Mouse (Mus musculus) liver, embryonic 14.5 days (tissue): ENCODE results near the gene 6030458C11Rik. TPM values are rescaled to one million over a fixed set of nuclear protein-coding genes. Genes with fewer than 3 reads are reported as not detected.

ENCODE experiments used
- ATAC-seq: fragments of 200-750 bp; cut with Nextera tagmentation; 2 replicates; pipeline ENCODE4 v1.8.0; 2017; ENCODE audit warnings: moderate number of reproducible peaks, mild to moderate bottlenecking, moderate library complexity; ENCODE audit not compliant: insufficient read depth
- DNase-seq, 3 experiments: peaks; one replicate each; pipeline ENCODE4 v3.0.0-alpha.2; 2012 to 2013; ENCODE audit warnings: low read depth in 3 of 3, low spot score in 3 of 3
- H3K27ac ChIP-seq: fragments of 300-500 bp; sonication (generic); 2 replicates; pipeline ENCODE4 v1.5.1; 2014; ENCODE audit warnings: moderate library complexity, mild to moderate bottlenecking, control low read depth, inconsistent platforms
- H3K27me3 ChIP-seq: fragments of 300-500 bp; sonication (generic); 2 replicates; pipeline ENCODE4 v1.6.1; 2014; ENCODE audit warnings: mild to moderate bottlenecking, low read length, moderate library complexity; ENCODE audit not compliant: control insufficient read depth, insufficient read depth
- H3K36me3 ChIP-seq: fragments of 300-500 bp; sonication (generic); replicated peaks from 2 replicates; pipeline ENCODE4 v1.6.1; 2014; ENCODE audit warnings: low read depth; ENCODE audit not compliant: control insufficient read depth, insufficient read depth
- H3K4me1 ChIP-seq, 2 experiments: fragments of 200-500 bp in 1 of 2; fragments of 300-500 bp in 1 of 2; sonication (generic) in 1 of 2; replicated peaks; 2 replicates each; pipeline ENCODE4 v1.6.1; 2012 to 2014; ENCODE audit warnings: antibody characterized with exemption in 1 of 2, inconsistent platforms in 1 of 2, low read length in 1 of 2; ENCODE audit not compliant: control insufficient read depth in 2 of 2, insufficient read depth in 2 of 2
- H3K4me2 ChIP-seq: fragments of 300-500 bp; sonication (generic); 2 replicates; pipeline ENCODE4 v1.6.1; 2014; ENCODE audit warnings: low read depth, mild to moderate bottlenecking, control low read depth, moderate library complexity
- H3K4me3 ChIP-seq, 2 experiments: fragments of 200-500 bp in 1 of 2; fragments of 300-500 bp in 1 of 2; sonication (generic) in 1 of 2; 2 replicates each; pipeline ENCODE4 v1.5.1; 2012 to 2014; ENCODE audit warnings: low read depth in 2 of 2, low read length in 2 of 2, mild to moderate bottlenecking in 2 of 2, control low read depth in 1 of 2, inconsistent platforms in 1 of 2, moderate library complexity in 1 of 2; ENCODE audit not compliant: insufficient read depth in 1 of 2
- H3K9ac ChIP-seq: fragments of 300-500 bp; sonication (generic); replicated peaks from 2 replicates; pipeline ENCODE4 v1.6.1; 2014; ENCODE audit warnings: mild to moderate bottlenecking, control low read depth, moderate library complexity
- H3K9me3 ChIP-seq: fragments of 300-500 bp; sonication (generic); 2 replicates; pipeline ENCODE4 v1.6.1; 2016; ENCODE audit warnings: low read length, mixed read lengths; ENCODE audit not compliant: control insufficient read depth
- CTCF ChIP-seq: IDR thresholded peaks from 2 replicates; pipeline ENCODE4 v1.5.1; 2016; ENCODE audit warnings: antibody characterized with exemption, low read depth, control low read depth
- EP300 ChIP-seq: IDR thresholded peaks from 2 replicates; pipeline ENCODE4 v1.6.1; 2016; ENCODE audit warnings: antibody characterized with exemption, low read depth
- WGBS: fragments of 180-500 bp; shearing (Covaris S2); extraction: QIAGEN DNeasy Blood & Tissue Kit; methylation state at CpG from one replicate; pipeline ENCODE4 v1.1.7; 2014; ENCODE audit not compliant: insufficient replicate concordance; 5-methylcytosine and 5-hydroxymethylcytosine counted together
- polyA plus RNA-seq, 2 experiments: library from polyadenylated mRNA; depleted of rRNA in 1 of 2; stranded (reverse) in 1 of 2; unstranded in 1 of 2; fragments of >200 nt; fragmentation: Nextera tagmentation in 1 of 2; extraction: Ambion mirVana in 1 of 2; gene quantifications; 2 replicates each; pipeline versions ENCODE4 v1.2.1 to v1.2.3; 2012 to 2014

The 6030458C11Rik gene
- polyA plus RNA-seq (2012; rRNA removed) (16.9 and 21.4 TPM in 2 replicates), polyA plus RNA-seq (2014; fragmentation: Nextera tagmentation; extraction: Ambion mirVana) (14.3 and 14.7 TPM in 2 replicates)

GRCm38 (mm10) chr15:12824197-12824952 is at the start of gene 6030458C11Rik, which contains the start of gene Drosha:
Gene 6030458C11Rik (minus strand): TSS chr15:12824649.
Gene Drosha (plus strand): TSS chr15:12824815.
- TF ChIP-seq CTCF, result no peak
- TF ChIP-seq EP300, result no peak
- DNase-seq (peak; percentile 98 to 99 (median 99)), ATAC-seq (peak; percentile 96)
- H3K27me3 ChIP-seq, result no peaks in the 10 kb centered on the region
- H3K4me2 ChIP-seq, result peak within 1 kb of the TSS; percentile 78
- peak within 1 kb of the TSS; percentile 94 for H3K9ac ChIP-seq
- H3K36me3 ChIP-seq, result peaks cover 40% of the 10 kb centered on the region
- H3K9me3 ChIP-seq, result no peaks in the 10 kb centered on the region
- peaks cover 17 to 34% of the 10 kb centered on the region in 2 experiments for H3K4me1 ChIP-seq
- peak within 1 kb of the TSS; percentile 91 for H3K27ac ChIP-seq
- H3K4me3 ChIP-seq, result peak within 1 kb of the TSS; percentile 95 to 96
- under 1% methylated on average over 67 of the region's 67 CpGs for WGBS

DNA sequence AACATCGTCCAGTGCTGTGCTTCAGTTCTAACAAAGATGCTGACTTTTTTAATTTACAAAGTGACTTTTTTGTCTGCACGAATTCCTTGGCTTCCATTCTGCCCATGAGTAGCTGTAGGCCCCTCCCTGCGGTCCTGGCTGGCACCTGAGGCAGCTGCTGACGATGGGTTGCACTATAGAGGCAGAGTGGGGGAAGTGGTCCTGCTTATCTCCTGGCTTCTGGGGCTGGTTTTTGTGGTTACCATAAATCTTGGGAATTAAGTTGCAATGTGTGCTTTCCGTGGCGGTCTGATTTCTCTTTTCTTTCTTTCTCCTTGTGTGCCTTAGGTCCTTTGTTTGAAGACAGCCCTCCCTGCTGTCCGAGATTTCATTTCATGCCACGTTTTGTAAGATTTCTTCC is 42.8 kb upstream of the 6030458C11Rik start:
- Histone ChIP-seq H3K4me3 (no peak overlapping the region), H3K36me3 (peaks cover 12% of the 10 kb centered on the region), H3K4me1 (0 out of 4 replicates have a peak, but pooled peaks cover 0 to 4% of the 10 kb centered on the region in 2 experiments), H3K9me3 (no peaks in the 10 kb centered on the region), H3K27ac (no peak overlapping the region), H3K27me3 (no peaks in the 10 kb centered on the region), H3K9ac (no peak overlapping the region), H3K4me2 (no peak overlapping the region)
- TF ChIP-seq CTCF (no peak), EP300 (no peak)
- no peak for ATAC-seq
- WGBS, result 40% methylated on average over 8 of the region's 8 CpGs
- no peak for DNase-seq

- Histone ChIP-seq H3K4me1 (0 out of 4 replicates have a peak, but pooled peaks cover 0 to 4% of the 10 kb centered on the region in 2 experiments), H3K9ac (no peak overlapping the region), H3K4me2 (no peak overlapping the region), H3K27me3 (no peaks in the 10 kb centered on the region), H3K9me3 (no peaks in the 10 kb centered on the region), H3K36me3 (peaks cover 13% of the 10 kb centered on the region), H3K4me3 (no peak overlapping the region), H3K27ac (no peak overlapping the region)
- ATAC-seq, result no peak
- WGBS, result 68% methylated on average over 7 of the region's 7 CpGs
- TF ChIP-seq CTCF, result no peak
- no peak for TF ChIP-seq EP300
- DNase-seq, result no peak
Observed at GRCm38 (mm10) chr15:12865595-12866314, 41.3 kb upstream of the 6030458C11Rik start.

DNA sequence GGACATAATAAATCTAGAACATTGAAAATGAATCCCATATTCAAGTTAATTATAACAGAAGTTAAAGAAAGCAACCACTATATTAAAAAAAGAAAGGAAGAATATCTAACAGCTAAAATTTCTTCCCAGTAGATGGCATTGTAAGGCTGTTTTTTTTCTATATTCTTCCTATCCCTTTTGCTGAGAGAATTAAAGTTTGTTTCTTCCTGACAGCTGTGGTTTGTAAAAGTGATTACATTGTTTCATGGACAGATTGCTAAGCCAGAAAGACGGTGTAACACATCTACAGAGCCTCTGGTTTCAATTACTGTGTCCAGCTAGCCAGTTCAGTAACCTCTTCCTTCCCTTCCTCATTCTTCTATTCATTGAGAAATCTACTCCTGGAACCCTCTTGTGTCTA is 39.2 kb upstream of the 6030458C11Rik start:
- H3K27me3 ChIP-seq, result no peaks in the 10 kb centered on the region
- 74% methylated on average over 1 of the region's 1 CpGs for WGBS

GRCm38 (mm10) chr15:12862061-12862460 is 37.6 kb upstream of the 6030458C11Rik start:
- TF ChIP-seq CTCF (no peak), EP300 (no peak)
- peaks cover 24% of the 10 kb centered on the region for H3K36me3 ChIP-seq
- ATAC-seq (no peak), DNase-seq (no peak)
- H3K9ac ChIP-seq, result no peak overlapping the region
- 74% methylated on average over 3 of the region's 3 CpGs for WGBS
- H3K27me3 ChIP-seq, result no peaks in the 10 kb centered on the region
- H3K4me3 ChIP-seq, result no peak overlapping the region
- H3K9me3 ChIP-seq, result no peaks in the 10 kb centered on the region
- H3K4me1 ChIP-seq, result peaks cover 3 to 23% of the 10 kb centered on the region in 2 experiments
- H3K4me2 ChIP-seq, result no peak overlapping the region
- no peak overlapping the region for H3K27ac ChIP-seq

More for the DNA sequence above, 39.2 kb upstream of the 6030458C11Rik start:
- peaks cover 27% of the 10 kb centered on the region for H3K36me3 ChIP-seq
- H3K4me2 ChIP-seq, result no peak overlapping the region
- ATAC-seq (no peak), DNase-seq (no peak)
- no peak overlapping the region for H3K4me3 ChIP-seq
- no peaks in the 10 kb centered on the region for H3K9me3 ChIP-seq
- no peak overlapping the region for H3K9ac ChIP-seq
- TF ChIP-seq CTCF, result no peak
- no peak for TF ChIP-seq EP300
- H3K27ac ChIP-seq, result no peak overlapping the region
- peaks cover under 1 to 10% of the 10 kb centered on the region in 2 experiments for H3K4me1 ChIP-seq
